Mouse (Mus musculus) midbrain, embryonic 13.5 days (tissue): ENCODE measurements at regions not wholly inside any gene's neighbourhood (a gene's known extent, or its start where the extent isn't known, plus 50 kb on each side); places are given as distances from the start of the nearest gene placed in this dataset.

ENCODE experiments used
- ATAC-seq: fragments of 200-750 bp; cut with Nextera tagmentation; 2 replicates; pipeline ENCODE4 v1.8.0; 2017; ENCODE audit warnings: mild to moderate bottlenecking, moderate TSS enrichment, moderate library complexity
- H3K27ac ChIP-seq: fragments of 300-500 bp; sonication (generic); 2 replicates; pipeline ENCODE4 v1.5.1; 2015; ENCODE audit warnings: inconsistent platforms, mild to moderate bottlenecking, moderate library complexity
- H3K27me3 ChIP-seq: fragments of 300-500 bp; sonication (generic); 2 replicates; pipeline ENCODE4 v1.6.1; 2015; ENCODE audit warnings: mild to moderate bottlenecking, inconsistent platforms
- H3K36me3 ChIP-seq: fragments of 300-500 bp; sonication (generic); 2 replicates; pipeline ENCODE4 v1.6.1; 2015; ENCODE audit warnings: mild to moderate bottlenecking, inconsistent platforms
- H3K4me1 ChIP-seq: fragments of 300-500 bp; sonication (generic); replicated peaks from 2 replicates; pipeline ENCODE4 v1.6.1; 2015; ENCODE audit warnings: inconsistent platforms
- H3K4me2 ChIP-seq: fragments of 300-500 bp; sonication (generic); replicated peaks from 2 replicates; pipeline ENCODE4 v1.6.1; 2015; ENCODE audit warnings: moderate library complexity, mild to moderate bottlenecking, inconsistent platforms
- H3K4me3 ChIP-seq: fragments of 300-500 bp; sonication (generic); replicated peaks from 2 replicates; pipeline ENCODE4 v1.5.1; 2015; ENCODE audit warnings: mild to moderate bottlenecking, inconsistent platforms
- H3K9ac ChIP-seq: fragments of 300-500 bp; sonication (generic); replicated peaks from 2 replicates; pipeline ENCODE4 v1.6.1; 2015; ENCODE audit warnings: mild to moderate bottlenecking, inconsistent platforms
- H3K9me3 ChIP-seq: fragments of 300-500 bp; sonication (generic); 2 replicates; pipeline ENCODE4 v1.6.1; 2016; ENCODE audit warnings: mild to moderate bottlenecking, inconsistent platforms
- WGBS: fragments of 180-500 bp; shearing (Covaris S2); methylation state at CpG from one replicate; pipeline ENCODE4 v1.1.7; 2015; 5-methylcytosine and 5-hydroxymethylcytosine counted together

DNA sequence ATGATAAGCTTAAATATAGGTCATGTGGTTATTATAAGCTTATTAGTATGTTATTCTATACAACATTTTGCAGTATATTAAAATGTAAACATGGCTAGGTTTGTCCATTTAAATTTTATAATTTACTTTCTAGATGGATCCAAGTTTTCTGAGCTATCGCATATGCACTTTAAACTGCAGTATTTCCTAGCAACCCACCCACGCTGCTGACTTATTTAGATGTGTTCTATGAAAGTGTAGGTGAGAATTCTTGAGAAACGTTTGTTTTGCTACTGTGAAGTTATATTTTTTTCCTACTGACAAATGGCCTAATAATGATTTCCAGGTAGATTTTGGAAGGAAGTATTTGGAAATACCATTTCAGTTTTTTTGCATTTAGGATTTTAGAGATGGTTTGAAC, 308.0 kb downstream of the Gbe1 start:
- no peak overlapping the region for H3K4me3 ChIP-seq
- no peaks in the 10 kb centered on the region for H3K27me3 ChIP-seq
- H3K4me1 ChIP-seq = no peaks in the 10 kb centered on the region
- H3K4me2 ChIP-seq = no peak overlapping the region
- H3K27ac ChIP-seq = no peak overlapping the region
- no peaks in the 10 kb centered on the region for H3K9me3 ChIP-seq
- no peaks in the 10 kb centered on the region for H3K36me3 ChIP-seq
- H3K9ac ChIP-seq = no peak overlapping the region
- no peak for ATAC-seq
- 90% methylated on average over 3 of the region's 3 CpGs for WGBS

DNA sequence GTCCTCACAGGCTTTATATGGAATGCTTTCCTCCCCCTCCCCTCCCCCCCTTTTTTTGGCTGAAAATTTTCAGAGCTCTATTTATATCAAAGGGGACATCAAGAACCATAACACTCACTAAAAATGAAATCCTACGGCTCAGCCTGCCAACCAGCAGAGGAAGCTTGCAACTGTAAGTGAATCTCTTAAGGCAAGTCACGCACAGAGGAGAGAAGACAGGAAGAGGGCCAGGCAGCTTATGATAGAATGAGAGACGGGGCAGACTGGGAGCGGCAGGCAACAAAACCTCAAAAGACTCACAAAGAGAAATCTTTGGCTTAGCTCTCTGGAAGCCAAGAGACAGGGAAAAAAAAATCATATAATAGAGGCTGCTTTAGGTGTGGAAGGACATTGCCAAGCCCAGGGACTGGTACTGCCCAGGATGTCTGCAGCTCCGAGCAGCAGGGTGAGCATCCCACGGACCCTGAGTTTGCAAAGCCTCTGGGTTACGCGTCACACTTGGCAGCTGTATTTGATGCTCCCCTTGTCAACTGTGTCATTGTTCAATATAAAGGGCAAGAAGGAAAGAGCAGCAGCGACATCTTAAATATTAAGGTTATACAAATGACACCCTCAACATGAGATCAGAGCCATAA, 330.0 kb downstream of the Gbe1 start:
- WGBS = 69% methylated on average over 9 of the region's 9 CpGs

DNA sequence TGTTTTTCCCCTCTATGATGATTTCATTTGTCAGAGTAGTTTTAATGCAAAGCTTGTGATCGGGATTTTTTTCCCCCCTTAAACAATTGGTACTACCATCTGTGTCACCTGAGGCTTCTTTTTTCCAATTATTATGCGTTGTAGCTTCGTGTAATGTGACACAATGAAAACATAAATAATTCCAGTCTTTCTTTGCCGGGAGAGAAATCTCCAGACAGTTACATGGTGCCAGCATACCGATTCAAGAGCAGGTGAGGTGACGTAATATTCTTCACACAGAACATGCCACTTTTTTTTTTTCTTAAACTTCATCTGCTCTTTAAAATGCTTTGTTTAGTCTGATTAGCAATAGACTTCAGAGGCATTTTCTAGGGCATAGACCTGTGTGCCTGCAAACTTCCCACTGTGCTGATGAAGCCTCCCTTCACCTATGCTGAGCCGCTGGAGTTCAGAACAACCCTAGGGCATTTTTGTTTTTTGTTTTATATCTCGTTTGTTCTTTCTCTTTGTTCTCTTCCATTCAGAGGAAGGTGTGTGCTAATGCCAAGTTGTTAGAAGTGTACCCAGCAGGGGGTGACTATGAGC, 331.0 kb downstream of the Gbe1 start:
- ATAC-seq = peak; percentile 60
- Histone ChIP-seq H3K4me3 (no peak overlapping the region), H3K36me3 (no peaks in the 10 kb centered on the region), H3K9ac (no peak overlapping the region), H3K9me3 (no peaks in the 10 kb centered on the region), H3K27me3 (no peaks in the 10 kb centered on the region), H3K4me1 (peaks cover 7% of the 10 kb centered on the region; the same call in 1 of the 2 replicates), H3K4me2 (no peak overlapping the region), H3K27ac (peak overlapping the region; percentile 25; the same call in 1 of the 2 replicates)
- 61% methylated on average over 8 of the region's 8 CpGs for WGBS

More for the DNA sequence above, 330.0 kb downstream of the Gbe1 start:
- Histone ChIP-seq H3K9me3 (no peaks in the 10 kb centered on the region), H3K36me3 (no peaks in the 10 kb centered on the region), H3K4me2 (no peak overlapping the region), H3K27ac (peak overlapping the region; percentile 36; the same call in 1 of the 2 replicates), H3K4me3 (no peak overlapping the region), H3K27me3 (no peaks in the 10 kb centered on the region), H3K4me1 (peaks cover 7% of the 10 kb centered on the region; the same call in 1 of the 2 replicates), H3K9ac (no peak overlapping the region)
- ATAC-seq = no peak

DNA sequence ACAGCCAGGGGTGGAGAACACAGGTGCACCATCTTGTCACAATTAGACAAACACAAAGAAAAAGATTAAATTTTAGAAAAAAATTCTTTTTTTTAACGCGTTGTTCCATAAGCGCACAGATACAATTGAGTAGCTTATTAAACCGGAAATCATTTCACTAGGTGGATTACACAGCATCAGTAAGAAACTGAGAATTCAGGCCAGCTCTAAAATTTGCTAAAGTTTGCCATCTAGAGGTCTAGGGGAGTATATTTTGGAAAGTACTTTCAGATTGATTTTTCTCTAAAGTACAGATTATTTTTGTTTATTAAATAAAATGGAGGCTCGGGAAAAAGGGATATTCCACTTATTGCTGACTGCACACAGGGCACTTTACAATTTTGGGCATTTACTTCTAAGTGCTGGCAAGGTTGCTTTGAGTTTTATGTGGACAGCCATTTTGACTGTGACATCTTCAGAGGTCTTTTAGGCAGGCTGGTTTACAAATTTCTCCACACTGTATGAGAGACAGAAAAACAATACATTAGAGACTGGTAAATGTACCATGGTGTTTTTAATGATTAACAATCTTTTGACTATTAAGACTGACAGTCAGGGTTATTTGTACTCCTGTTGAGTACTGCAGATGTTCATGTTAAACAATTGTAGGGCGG, 340.8 kb downstream of the Gbe1 start:
- Histone ChIP-seq H3K9ac (no peak overlapping the region), H3K27me3 (no peaks in the 10 kb centered on the region), H3K27ac (no peak overlapping the region), H3K9me3 (no peaks in the 10 kb centered on the region), H3K4me2 (no peak overlapping the region), H3K4me3 (no peak overlapping the region), H3K36me3 (no peaks in the 10 kb centered on the region), H3K4me1 (peaks cover 4% of the 10 kb centered on the region; the same call in 1 of the 2 replicates)
- no peak for ATAC-seq
- 51% methylated on average over 6 of the region's 6 CpGs for WGBS

DNA sequence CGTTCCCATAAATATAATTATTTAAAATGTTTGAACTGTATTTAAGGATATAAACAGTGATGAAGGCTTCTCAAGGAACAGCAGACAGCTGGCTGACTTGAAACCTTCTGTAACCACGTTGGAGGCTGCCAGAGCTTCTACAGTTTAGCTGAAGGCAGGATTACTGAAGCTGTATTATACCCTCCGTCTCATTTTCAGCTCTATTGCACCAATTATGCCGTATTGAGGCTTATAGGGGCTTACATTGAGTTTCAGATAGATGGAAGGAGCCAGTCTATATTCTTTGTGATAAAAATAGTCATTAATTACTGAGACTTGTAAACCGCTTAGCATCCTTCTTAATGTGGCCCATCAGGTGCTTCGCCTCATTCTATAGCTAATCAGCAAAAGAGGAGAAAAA, 376.1 kb downstream of the Gbe1 start:
- Histone ChIP-seq H3K4me1 (no peaks in the 10 kb centered on the region), H3K27me3 (no peaks in the 10 kb centered on the region), H3K36me3 (no peaks in the 10 kb centered on the region), H3K9ac (no peak overlapping the region), H3K27ac (no peak overlapping the region), H3K9me3 (no peaks in the 10 kb centered on the region), H3K4me2 (no peak overlapping the region), H3K4me3 (no peak overlapping the region)
- no peak for ATAC-seq
- 62% methylated on average over 6 of the region's 6 CpGs for WGBS

DNA sequence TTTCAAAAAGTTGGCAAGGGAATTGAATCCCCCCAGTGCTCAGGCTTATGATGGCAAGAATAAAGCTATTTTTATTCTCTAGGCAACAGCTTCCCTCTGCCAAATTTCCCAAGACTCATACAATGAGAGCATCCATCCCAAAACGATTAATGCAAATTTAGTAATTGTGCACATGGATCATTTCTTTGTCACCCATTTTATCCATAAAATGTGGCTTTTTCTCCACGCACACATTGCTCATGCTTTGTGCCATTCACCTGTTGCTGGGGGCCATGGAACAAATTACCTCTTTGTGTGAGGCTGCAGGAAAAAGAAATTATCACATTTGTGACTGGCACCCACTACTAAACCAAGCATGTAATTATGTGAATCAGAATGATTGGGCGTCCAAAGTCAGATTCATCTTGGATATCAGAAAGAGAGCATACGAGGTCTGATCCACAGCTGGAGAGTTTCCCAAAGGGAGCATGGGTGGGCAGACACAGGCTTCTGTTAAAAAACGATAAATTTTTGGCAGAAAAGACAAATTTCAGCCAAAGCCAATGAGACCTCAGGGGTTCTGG, 411.1 kb downstream of the Gbe1 start:
- peaks cover 11% of the 10 kb centered on the region for H3K4me1 ChIP-seq
- H3K27ac ChIP-seq = no peak overlapping the region
- H3K27me3 ChIP-seq = peaks cover 2% of the 10 kb centered on the region; the same call in 1 of the 2 replicates
- no peaks in the 10 kb centered on the region for H3K9me3 ChIP-seq
- H3K4me3 ChIP-seq = no peak overlapping the region
- ATAC-seq = peak; percentile 83
- no peaks in the 10 kb centered on the region for H3K36me3 ChIP-seq
- H3K4me2 ChIP-seq = no peak overlapping the region
- H3K9ac ChIP-seq = no peak overlapping the region
- 16% methylated on average over 5 of the region's 5 CpGs for WGBS

DNA sequence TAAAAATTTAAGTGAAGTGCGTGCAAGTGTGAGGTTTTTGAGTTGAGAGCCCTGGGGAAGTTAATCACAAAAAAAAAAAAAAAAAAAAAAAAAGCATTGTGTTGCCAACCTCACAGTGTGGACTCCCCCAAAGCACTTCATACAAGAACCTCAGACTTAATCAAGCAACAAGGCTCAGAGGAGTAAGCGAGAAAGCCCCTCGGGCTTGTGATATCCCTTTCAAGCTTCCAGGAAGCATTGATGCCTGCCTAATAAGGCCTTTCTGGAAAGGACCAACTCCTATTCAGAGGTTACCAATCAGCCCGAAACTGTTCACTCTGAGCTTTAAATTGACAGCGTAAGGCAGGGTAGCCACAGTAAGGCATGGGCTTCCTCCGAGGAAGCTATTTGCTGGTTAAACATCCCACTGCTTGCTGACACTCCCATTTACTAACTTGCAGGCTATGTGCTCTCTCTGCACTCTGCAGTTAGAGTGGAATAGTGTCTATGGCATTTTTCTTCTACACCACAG, 411.6 kb downstream of the Gbe1 start:
- Histone ChIP-seq H3K4me3 (no peak overlapping the region), H3K4me2 (no peak overlapping the region; the same call in 1 of the 2 replicates), H3K27me3 (peaks cover 2% of the 10 kb centered on the region; the same call in 1 of the 2 replicates), H3K9me3 (no peaks in the 10 kb centered on the region), H3K4me1 (peaks cover 11% of the 10 kb centered on the region), H3K9ac (no peak overlapping the region), H3K27ac (0 out of 2 replicates have a peak overlapping the region, but pooled peaks have one; percentile 32), H3K36me3 (no peaks in the 10 kb centered on the region)
- peak; percentile 78 for ATAC-seq
- WGBS = 13% methylated on average over 6 of the region's 6 CpGs

DNA sequence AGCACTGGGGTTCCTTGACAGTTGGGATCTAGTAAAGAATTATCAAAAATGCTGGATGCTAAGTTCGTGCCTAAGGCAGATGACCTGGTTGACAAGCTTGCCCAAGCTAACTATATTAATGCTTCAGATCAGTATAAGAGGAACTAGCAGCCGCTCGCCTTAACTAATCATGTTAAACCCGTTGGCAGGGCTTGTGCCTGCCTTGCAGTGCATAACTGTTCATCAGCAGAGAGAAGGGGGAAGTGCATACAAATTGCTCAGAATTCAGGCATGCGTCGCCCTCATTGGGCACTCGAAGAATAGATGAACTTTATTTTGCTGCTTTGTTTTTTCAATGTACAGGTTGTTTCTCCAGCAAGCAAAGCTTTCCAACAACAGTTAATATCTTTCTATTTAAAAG, 419.3 kb downstream of the Gbe1 start:
- 75% methylated on average over 7 of the region's 7 CpGs for WGBS
- Histone ChIP-seq H3K27ac (no peak overlapping the region), H3K36me3 (no peaks in the 10 kb centered on the region), H3K9me3 (no peaks in the 10 kb centered on the region), H3K4me1 (no peaks in the 10 kb centered on the region), H3K27me3 (peaks cover 2% of the 10 kb centered on the region; the same call in 1 of the 2 replicates), H3K9ac (no peak overlapping the region), H3K4me3 (no peak overlapping the region), H3K4me2 (no peak overlapping the region)
- ATAC-seq = no peak

DNA sequence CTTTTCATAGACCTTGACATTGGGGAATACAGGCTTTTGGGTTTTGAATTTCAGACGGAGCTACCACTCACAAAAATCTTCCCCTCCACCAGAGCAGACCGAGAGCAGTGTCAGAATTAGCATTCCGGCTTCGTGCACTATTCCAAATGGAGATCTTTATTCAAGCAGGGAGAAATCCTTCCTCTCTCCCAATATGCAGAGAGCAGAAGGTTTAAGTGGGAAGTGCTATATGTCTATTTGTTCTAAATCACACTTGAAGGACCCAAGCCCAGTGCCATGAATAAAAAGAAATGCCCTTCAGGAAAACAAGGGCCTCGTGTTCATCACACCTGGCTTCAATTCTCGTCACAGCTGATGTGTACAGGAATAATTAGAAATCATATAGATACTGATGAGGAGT, 426.3 kb downstream of the Gbe1 start:
- no peaks in the 10 kb centered on the region for H3K27me3 ChIP-seq
- no peaks in the 10 kb centered on the region for H3K4me1 ChIP-seq
- no peak overlapping the region; the same call in 1 of the 2 replicates for H3K27ac ChIP-seq
- no peak overlapping the region for H3K9ac ChIP-seq
- no peak overlapping the region for H3K4me2 ChIP-seq
- no peak for ATAC-seq
- no peaks in the 10 kb centered on the region for H3K36me3 ChIP-seq
- no peaks in the 10 kb centered on the region for H3K9me3 ChIP-seq
- H3K4me3 ChIP-seq = no peak overlapping the region
- 69% methylated on average over 6 of the region's 6 CpGs for WGBS

DNA sequence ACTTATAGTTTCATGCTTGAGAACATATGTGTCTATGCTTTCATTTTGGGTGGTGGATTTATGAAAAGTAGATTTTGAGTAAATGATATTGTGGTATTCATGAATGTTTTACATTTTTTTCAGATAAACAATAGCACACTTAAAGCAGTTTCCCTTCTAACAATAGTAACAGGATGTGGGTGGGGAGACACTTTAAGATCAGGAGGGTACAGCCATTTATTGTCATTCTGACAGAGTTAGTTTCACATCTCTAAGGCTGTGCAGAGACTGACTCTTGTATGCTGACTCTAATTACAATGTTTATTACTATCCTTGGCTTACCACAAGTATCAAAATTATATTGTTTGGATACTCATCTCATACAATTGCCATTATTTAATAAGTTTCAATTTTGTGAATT, 440.5 kb downstream of the Gbe1 start:
- H3K4me2 ChIP-seq = no peak overlapping the region
- H3K4me1 ChIP-seq = no peaks in the 10 kb centered on the region
- H3K9me3 ChIP-seq = 0 out of 2 replicates have a peak, but pooled peaks cover 2% of the 10 kb centered on the region
- no peaks in the 10 kb centered on the region for H3K27me3 ChIP-seq
- no peak overlapping the region for H3K27ac ChIP-seq
- no peak for ATAC-seq
- H3K36me3 ChIP-seq = no peaks in the 10 kb centered on the region
- H3K4me3 ChIP-seq = no peak overlapping the region
- no peak overlapping the region for H3K9ac ChIP-seq

DNA sequence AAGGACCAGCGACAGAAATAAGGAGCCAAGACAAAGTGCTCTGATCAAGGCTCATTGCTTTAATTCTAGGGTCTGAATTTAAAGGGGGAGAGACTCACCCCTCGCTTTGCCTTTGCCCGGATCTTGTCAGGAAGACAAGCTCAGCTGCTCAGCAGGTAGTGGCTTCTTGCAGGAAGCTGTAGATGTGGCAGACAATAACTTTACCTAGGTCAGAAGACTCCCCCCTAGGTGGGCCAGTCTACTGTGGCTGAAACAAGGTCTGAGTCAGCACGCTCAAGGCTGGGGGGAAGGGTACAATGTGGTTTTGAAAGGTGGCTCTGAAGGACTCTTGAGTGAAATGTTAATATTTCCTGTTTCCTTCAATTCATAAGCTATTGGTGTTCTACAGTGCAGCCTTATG, 484.3 kb downstream of the Gbe1 start:
- no peak overlapping the region for H3K4me2 ChIP-seq
- H3K4me1 ChIP-seq = no peaks in the 10 kb centered on the region
- H3K9ac ChIP-seq = no peak overlapping the region
- no peaks in the 10 kb centered on the region for H3K27me3 ChIP-seq
- no peaks in the 10 kb centered on the region for H3K9me3 ChIP-seq
- no peak overlapping the region for H3K27ac ChIP-seq
- H3K36me3 ChIP-seq = no peaks in the 10 kb centered on the region
- no peak overlapping the region for H3K4me3 ChIP-seq
- WGBS = 80% methylated on average over 4 of the region's 4 CpGs
- ATAC-seq = no peak

DNA sequence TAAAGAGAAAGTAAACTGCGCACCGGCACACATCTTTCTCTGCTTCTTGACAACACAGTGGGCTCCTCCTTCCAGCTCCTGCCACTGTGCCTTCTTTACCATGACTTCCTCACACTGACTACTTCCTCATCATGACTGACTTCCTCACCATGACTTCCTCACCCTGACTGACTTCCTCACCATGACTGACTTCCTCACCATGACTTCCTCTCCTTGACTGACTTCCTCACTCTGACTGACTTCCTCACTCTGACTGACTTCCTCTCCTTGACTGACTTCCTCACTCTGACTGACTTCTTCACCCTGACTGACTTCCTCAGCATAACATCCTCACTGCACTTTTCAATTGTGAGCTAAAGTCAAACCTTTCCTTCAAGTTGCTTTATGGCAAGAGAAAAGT, 489.8 kb downstream of the Gbe1 start:
- 97% methylated on average over 2 of the region's 2 CpGs for WGBS
- no peak for ATAC-seq
- Histone ChIP-seq H3K4me1 (no peaks in the 10 kb centered on the region), H3K9me3 (no peaks in the 10 kb centered on the region), H3K4me3 (no peak overlapping the region), H3K27ac (no peak overlapping the region), H3K4me2 (no peak overlapping the region), H3K9ac (no peak overlapping the region), H3K36me3 (no peaks in the 10 kb centered on the region), H3K27me3 (no peaks in the 10 kb centered on the region)
